Mouse (Mus musculus) urinary bladder, postnatal 36 days (tissue): Measurements from ENCODE around the gene Stx3.

ENCODE experiments used
- DNase-seq, 2 experiments: peaks; one replicate each; pipeline ENCODE4 v3.0.0; 2022; ENCODE audit warnings: low spot score in 2 of 2, mixed read lengths in 1 of 2

Stx3 gene

GRCm38 (mm10) chr19:11807822-11808221, 11.4 kb downstream of the Stx3 start:
- no peak for DNase-seq

GRCm38 (mm10) chr19:11807251-11807650, 12.0 kb downstream of the Stx3 start:
- DNase-seq = no peak

- no peak for DNase-seq
These were observed 14.8 kb downstream of the Stx3 start for GRCm38 (mm10) chr19:11804423-11804822.

- no peak for DNase-seq
These were observed 18.5 kb downstream of the Stx3 start for GRCm38 (mm10) chr19:11800531-11801315.

GRCm38 (mm10) chr19:11794447-11794846, 24.8 kb downstream of the Stx3 start:
- DNase-seq = no peak

- DNase-seq = no peak
These were observed 25.4 kb downstream of the Stx3 start for GRCm38 (mm10) chr19:11793741-11794359.

GRCm38 (mm10) chr19:11791825-11792224, 27.4 kb downstream of the Stx3 start:
- no peak for DNase-seq

GRCm38 (mm10) chr19:11788876-11789275, 30.3 kb downstream of the Stx3 start:
- no peak for DNase-seq

GRCm38 (mm10) chr19:11787826-11788225, 31.4 kb downstream of the Stx3 start:
- no peak for DNase-seq

- no peak for DNase-seq
These were observed 33.6 kb downstream of the Stx3 start for GRCm38 (mm10) chr19:11785409-11786154.

GRCm38 (mm10) chr19:11777191-11777865, 41.9 kb downstream of the Stx3 start:
- DNase-seq = peak; percentile 32 to 41

GRCm38 (mm10) chr19:11770205-11770892, 48.9 kb downstream of the Stx3 start, which contains the start of gene Mrpl16:
Gene Mrpl16 (plus strand): TSS chr19:11770391.
- peak; percentile 84 to 87 for DNase-seq

- DNase-seq = no peak
These were observed 49.8 kb downstream of the Stx3 start for GRCm38 (mm10) chr19:11769257-11769920.

GRCm38 (mm10) chr19:11768163-11768562, 51.0 kb downstream of the Stx3 start:
- no peak for DNase-seq

- no peak for DNase-seq
These were observed 52.8 kb downstream of the Stx3 start for GRCm38 (mm10) chr19:11766413-11766812.

GRCm38 (mm10) chr19:11765059-11765458, 54.1 kb downstream of the Stx3 start:
- no peak for DNase-seq

- DNase-seq = no peak
These were observed 71.9 kb downstream of the Stx3 start, which contains the start of gene Gif for GRCm38 (mm10) chr19:11747298-11747697. Gene Gif (plus strand): TSS chr19:11747554.

- DNase-seq = no peak
These were observed 73.5 kb downstream of the Stx3 start for GRCm38 (mm10) chr19:11745680-11746079.

- DNase-seq = no peak
These were observed 82.7 kb downstream of the Stx3 start for GRCm38 (mm10) chr19:11736455-11736854.

- DNase-seq = no peak
These were observed 88.9 kb downstream of the Stx3 start for GRCm38 (mm10) chr19:11730278-11730677.

GRCm38 (mm10) chr19:11727304-11727703, 91.9 kb downstream of the Stx3 start:
- no peak for DNase-seq
